Mouse (Mus musculus) layer of hippocampus, postnatal 14 days (tissue): Measurements from ENCODE around the gene Lrpprc. TPM values are rescaled to one million over a fixed set of nuclear protein-coding genes. Genes with fewer than 3 reads are reported as not detected.
"Not testable (repeated sequence)": the region's sequence is repeated elsewhere in the genome, so short reads cannot be mapped to it uniquely, and the experiment has no call there.

Source experiments
- DNase-seq, 2 experiments: peaks; one replicate each; pipeline ENCODE4 v3.0.0; 2021 to 2022; ENCODE audit warnings: low spot score in 2 of 2, mixed read lengths in 1 of 2
- long read RNA-seq, 2 experiments: library from polyadenylated mRNA; stranded (forward); transcript quantifications; one replicate each; pipeline ENCODE4 v2.0.0; 2021
- total RNA-seq, 2 experiments: library from RNA; stranded (reverse); gene quantifications; 2 replicates each; pipeline ENCODE4 v1.2.3; 2021

Lrpprc gene
- 10 to 100 TPM; 63.5 to 66.1 TPM for total RNA-seq
- long read RNA-seq, experiment 1, full-length matches to known transcripts: 84 of 98 reads
- long read RNA-seq, experiment 1, partial matches to known transcripts: 5 of 98 reads
- long read RNA-seq, experiment 1, other reads (novel, unspliced or antisense): 9 of 98 reads
- long read RNA-seq, experiment 2, full-length matches to known transcripts: 56 of 72 reads
- long read RNA-seq, experiment 2, partial matches to known transcripts: 7 of 72 reads
- long read RNA-seq, experiment 2, other reads (novel, unspliced or antisense): 9 of 72 reads

DNA sequence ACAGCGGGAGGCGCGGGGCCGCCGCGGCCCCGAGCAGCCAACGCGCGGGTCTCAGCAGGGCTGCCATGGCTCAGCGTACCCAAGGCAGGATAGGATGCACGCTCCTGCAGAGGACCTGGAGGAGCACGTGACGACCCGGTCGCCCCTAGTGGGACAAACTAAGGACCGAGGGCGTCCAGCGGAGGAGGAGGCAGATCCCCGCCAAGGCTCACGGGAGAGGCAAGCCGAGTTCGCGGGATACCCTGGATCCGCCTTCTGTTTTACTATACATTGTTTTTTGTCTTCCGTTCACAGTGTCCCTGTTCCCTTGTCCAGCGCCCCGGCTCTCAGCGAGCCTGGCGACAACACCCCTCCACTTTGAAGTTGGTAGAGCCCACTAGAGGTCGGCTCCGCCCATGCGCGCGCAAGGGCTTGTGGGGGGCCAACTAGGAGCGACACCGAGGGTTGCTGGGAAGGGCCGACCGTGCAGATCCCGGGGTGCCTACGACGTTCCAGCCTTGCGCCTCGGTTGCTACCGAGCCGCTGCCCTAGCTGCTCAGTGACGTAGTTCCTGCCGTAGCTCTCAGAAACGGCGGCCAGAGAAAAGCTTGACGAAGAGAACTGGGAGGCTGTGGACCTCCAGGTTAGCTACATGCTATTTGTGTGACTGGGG, at the start of gene Lrpprc:
Gene Lrpprc, minus strand, starts transcription at position 343 of the 652 bp plus-strand sequence.
- peak; percentile 96 for DNase-seq

DNA sequence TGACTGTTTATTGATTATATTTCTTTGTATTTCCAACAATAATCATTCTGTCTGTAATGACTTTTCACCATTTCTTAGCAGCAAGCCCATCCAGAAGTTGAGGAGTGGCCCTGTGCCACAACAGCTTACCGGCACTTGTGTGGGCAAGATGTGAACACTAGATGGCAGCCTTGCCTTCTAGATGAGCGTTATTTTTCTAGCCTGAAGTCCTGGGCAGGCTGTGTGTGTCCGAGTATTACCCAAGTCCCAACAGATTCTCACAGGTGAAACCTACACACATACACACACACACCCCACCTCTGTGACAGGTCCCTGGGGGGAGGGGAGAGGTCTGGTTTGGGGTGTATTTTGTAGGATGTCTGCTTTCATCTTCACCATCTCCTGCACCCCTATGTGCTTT, 47.2 kb upstream of the Lrpprc start:
- peak; percentile 75 to 80 for DNase-seq

GRCm38 (mm10) chr17:84835249-84835648, 44.7 kb upstream of the Lrpprc start:
- DNase-seq: no peak

DNA sequence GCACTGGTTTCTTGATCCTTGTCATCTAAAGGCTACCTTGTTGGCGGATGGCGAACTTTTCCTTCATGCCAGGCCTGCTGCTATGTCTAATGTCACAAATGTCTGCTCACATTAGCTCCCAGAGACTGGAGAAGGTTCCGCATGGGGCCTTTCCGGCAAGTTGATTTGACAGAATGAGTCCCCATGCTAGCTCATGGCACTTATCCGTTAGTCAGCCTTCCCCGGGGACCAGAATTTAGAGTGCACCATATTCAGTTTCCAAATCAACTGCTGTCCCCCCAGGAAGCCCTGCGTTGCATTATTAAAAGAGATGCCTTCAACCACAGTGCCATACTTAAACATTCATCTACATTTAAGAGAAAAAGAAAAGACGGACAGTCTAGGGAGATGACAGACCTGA, 41.8 kb upstream of the Lrpprc start:
- DNase-seq: no peak

GRCm38 (mm10) chr17:84828301-84828700, 37.7 kb upstream of the Lrpprc start:
- DNase-seq: no peak

DNA sequence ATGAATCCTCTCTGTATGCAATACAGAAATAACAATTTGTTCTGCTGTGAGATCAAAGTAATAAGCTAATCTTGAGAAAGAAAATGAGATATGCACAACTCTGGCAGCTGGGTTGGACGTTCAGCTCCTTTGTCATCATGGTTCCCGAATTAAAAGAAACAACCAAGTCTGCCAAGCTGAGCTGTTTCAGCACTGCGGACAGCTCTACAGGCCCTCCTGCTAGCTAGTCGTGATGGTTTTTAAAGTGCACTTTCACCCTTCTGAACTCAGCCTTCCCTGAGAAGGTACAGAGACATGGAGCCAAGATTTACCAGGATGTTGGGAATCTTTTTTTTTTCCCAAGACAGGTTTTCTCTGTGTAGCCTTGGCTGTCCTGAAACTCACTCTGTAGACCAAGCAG, 30.0 kb upstream of the Lrpprc start:
- no peak for DNase-seq

GRCm38 (mm10) chr17:84818390-84818789, 27.8 kb upstream of the Lrpprc start:
- DNase-seq: no peak

- peak; percentile 7 to 18 for DNase-seq
These were observed 25.4 kb upstream of the Lrpprc start for GRCm38 (mm10) chr17:84816014-84816461.

DNA sequence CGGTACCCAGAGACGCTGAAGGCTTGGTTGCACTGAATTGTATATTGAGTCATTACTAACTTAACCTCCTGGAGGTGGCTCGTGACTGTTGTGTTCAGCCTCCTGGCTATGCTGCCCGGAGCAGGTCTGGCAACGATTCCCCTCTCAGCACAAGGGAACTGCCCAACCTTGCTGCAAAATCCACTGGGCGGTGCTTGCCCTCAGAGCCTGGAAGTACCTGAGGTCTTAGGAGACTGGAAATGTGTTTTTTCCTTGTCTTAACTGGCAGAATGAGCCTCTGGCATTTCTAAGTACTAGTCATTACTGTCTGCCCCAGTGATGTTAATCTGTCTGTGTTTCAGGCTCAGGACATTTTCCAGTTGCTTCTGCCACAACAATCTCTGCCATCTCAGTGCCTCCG, 24.3 kb upstream of the Lrpprc start:
- no peak for DNase-seq

GRCm38 (mm10) chr17:84814192-84814591, 23.6 kb upstream of the Lrpprc start:
- DNase-seq: not testable (repeated sequence)

GRCm38 (mm10) chr17:84792006-84792405, 1.4 kb upstream of the Lrpprc start:
- no peak for DNase-seq

DNA sequence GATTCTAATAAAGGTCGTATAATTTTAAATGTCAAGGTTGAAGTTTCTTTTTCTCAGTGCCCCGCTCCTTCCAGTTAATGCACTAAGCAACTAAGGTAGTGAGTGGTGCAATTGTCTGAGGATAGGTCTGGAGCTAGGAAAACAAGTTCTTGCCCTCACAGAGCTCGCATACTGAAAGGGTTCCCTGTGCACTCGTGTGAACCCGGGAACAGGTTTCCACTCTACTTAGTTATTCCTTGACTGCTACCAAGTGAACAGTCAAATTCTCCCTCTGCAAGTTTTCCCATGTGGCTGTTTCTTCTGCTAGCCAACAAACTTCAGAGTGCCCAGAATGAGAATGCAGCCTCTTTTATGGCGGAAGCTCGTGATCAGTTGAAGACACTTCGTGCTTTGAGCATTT, 567 bp upstream of the Lrpprc start:
- peak in 1 of 2 experiments; percentile 9 for DNase-seq

DNA sequence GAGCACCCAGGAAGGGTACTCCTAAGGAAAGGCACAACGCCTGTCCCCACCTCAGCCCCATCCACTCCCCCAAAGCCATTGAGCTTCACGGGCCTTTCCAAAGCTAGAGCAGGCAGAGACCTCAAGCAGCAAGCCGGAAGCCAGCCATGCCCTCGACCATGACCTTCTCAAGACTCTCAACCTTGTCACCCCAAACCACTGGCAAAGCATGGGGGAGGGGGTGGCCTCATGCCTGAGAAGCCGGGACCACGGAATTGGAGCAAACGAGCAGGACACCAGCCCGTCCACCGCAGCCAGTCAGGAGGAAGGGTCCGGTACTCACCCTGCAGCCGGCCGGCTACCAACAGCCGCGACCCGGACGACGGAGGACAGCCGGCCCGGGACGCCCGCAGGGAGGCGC, 546 bp downstream of the Lrpprc start:
- peak in 1 of 2 experiments; percentile 15 for DNase-seq

DNA sequence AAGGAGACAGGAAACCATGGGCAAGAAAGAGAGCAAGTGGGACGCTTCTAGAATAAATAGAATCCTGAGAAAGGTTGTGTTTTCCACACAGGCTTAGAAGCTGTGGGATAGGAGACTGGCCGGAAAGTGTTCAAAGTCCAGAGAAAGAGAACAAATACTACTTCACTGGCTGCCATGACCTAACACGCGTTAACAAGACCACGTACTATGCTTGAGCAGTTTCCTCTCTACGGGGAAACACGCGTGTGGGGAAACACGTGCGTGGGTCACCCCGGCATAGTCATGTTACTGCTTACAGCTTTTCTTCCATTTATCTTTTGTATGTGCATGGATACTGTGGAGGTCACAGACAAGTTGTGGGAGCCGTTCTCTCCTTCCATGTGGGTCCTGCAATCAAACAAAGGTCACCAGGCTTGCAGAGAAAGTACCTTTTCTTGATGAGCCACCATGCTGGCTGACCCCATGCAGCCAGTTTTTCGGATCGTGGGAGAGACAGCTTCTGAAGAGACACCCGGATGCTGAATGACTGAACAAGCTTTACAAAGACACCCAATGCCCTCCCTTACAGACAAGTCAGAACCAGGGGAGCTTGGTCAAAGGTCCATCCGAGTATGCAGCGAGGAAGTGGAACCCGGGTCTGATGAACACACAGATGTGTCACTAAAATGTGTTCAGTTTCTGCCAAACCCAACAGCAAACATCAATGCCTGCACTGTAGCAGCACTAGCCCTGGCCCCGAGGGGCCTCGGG, 2.0 kb downstream of the Lrpprc start:
- no peak for DNase-seq

DNA sequence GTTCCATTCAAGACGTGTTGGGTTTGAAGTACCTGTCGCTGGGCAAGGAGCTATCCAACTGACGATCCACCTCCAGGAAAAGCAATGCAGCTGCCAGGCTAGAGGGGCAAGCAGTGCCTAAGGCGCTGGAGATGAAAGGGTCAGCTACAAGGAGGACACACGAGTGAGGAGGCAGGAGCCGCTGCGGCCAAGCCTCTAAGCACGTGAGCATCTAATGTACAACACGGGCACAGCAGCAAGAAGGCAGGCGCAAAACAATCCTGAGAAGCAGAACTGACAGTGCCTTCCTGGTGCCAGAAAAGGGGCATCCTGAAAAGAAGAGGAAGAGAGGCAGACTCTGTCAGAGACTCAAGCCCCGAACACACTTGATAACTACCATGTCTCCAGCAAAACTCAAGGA, 3.1 kb downstream of the Lrpprc start:
- DNase-seq: no peak

- no peak for DNase-seq
These were observed 3.7 kb downstream of the Lrpprc start for GRCm38 (mm10) chr17:84786911-84787310.

DNA sequence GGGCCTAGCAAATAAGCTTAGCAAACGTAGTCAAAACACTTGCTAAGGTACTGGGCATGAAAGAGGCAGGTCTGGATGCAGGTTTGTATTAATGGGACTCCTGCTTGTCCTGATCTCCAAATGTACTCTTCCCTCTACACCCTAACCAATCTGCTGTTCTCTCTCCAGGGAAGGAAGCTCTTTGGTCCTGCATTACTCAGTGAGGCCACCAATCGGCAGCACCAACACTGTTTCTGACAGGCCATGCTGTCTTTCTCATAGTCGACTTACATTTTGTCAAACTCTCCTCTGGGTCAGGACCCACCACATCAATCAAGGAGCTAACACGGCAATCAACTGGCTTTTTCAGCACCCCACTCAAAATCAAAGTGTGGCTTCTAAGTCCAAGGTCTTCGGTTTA, 5.4 kb downstream of the Lrpprc start:
- DNase-seq: no peak

GRCm38 (mm10) chr17:84783491-84783890, 7.1 kb downstream of the Lrpprc start:
- DNase-seq: no peak

DNA sequence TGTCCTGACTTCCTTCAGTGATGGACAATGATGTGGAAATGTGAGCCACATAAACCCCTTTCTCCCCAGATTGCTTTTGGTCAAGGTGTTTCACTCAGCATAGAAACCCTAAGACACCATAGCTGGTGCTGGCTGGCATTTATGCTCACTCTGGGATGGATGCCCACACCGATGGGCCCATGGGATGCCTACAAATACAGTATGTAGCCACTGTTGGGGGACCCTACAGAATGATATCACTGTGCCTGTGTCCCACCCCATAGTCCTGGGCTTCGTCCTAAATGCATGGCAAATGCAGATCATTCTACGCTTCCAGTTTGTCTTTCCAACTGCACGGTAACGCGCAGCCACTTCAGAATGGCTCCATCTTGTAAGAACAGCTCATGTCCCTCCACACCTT, 10.3 kb downstream of the Lrpprc start:
- no peak for DNase-seq

GRCm38 (mm10) chr17:84778477-84778978, 12.1 kb downstream of the Lrpprc start:
- no peak for DNase-seq

- no peak for DNase-seq
These were observed 14.1 kb downstream of the Lrpprc start for GRCm38 (mm10) chr17:84776362-84777000.
